Mouse (Mus musculus) spleen, adult 12 weeks (tissue): ENCODE data around the gene Nmur1.

ENCODE experiments used
- DNase-seq: peaks from one replicate; pipeline ENCODE4 v3.0.0; 2022; ENCODE audit warnings: low spot score

Gene Nmur1

GRCm38 (mm10) chr1:86409476-86409875 is 16.6 kb downstream of the Nmur1 start:
- no peak for DNase-seq

- no peak for DNase-seq
These were observed 17.5 kb downstream of the Nmur1 start for GRCm38 (mm10) chr1:86408515-86408914.

GRCm38 (mm10) chr1:86406914-86407313 is 19.1 kb downstream of the Nmur1 start:
- no peak for DNase-seq

GRCm38 (mm10) chr1:86406313-86406712 is 19.7 kb downstream of the Nmur1 start:
- no peak for DNase-seq

GRCm38 (mm10) chr1:86404834-86405233 is 21.2 kb downstream of the Nmur1 start:
- no peak for DNase-seq

GRCm38 (mm10) chr1:86400096-86400754 is 25.8 kb downstream of the Nmur1 start:
- DNase-seq = no peak

GRCm38 (mm10) chr1:86399322-86399721 is 26.7 kb downstream of the Nmur1 start:
- DNase-seq = no peak

GRCm38 (mm10) chr1:86398222-86398621 is 27.8 kb downstream of the Nmur1 start:
- DNase-seq = no peak

- no peak for DNase-seq
These were observed 28.4 kb downstream of the Nmur1 start for GRCm38 (mm10) chr1:86397621-86398020.

GRCm38 (mm10) chr1:86395897-86396296 is 30.1 kb downstream of the Nmur1 start:
- DNase-seq = no peak

- DNase-seq = no peak
These were observed 31.8 kb downstream of the Nmur1 start for GRCm38 (mm10) chr1:86394246-86394645.

- DNase-seq = no peak
These were observed 32.8 kb downstream of the Nmur1 start for GRCm38 (mm10) chr1:86393219-86393618.

GRCm38 (mm10) chr1:86391425-86391824 is 34.6 kb downstream of the Nmur1 start:
- DNase-seq = no peak

GRCm38 (mm10) chr1:86389230-86389629 is 36.8 kb downstream of the Nmur1 start:
- peak; percentile 60 for DNase-seq

- DNase-seq = no peak
These were observed 45.0 kb downstream of the Nmur1 start for GRCm38 (mm10) chr1:86381027-86381426.

GRCm38 (mm10) chr1:86379161-86379569 is 46.9 kb downstream of the Nmur1 start:
- DNase-seq = no peak

GRCm38 (mm10) chr1:86378662-86379061 is 47.4 kb downstream of the Nmur1 start:
- DNase-seq = no peak

- DNase-seq = no peak
These were observed 49.7 kb downstream of the Nmur1 start for GRCm38 (mm10) chr1:86376354-86376753.

- no peak for DNase-seq
These were observed 54.0 kb downstream of the Nmur1 start for GRCm38 (mm10) chr1:86371997-86372396.

GRCm38 (mm10) chr1:86368086-86368485 is 57.9 kb downstream of the Nmur1 start:
- no peak for DNase-seq

- DNase-seq = no peak
These were observed 62.4 kb downstream of the Nmur1 start for GRCm38 (mm10) chr1:86363671-86364070.

- DNase-seq = no peak
These were observed 64.0 kb downstream of the Nmur1 start for GRCm38 (mm10) chr1:86361852-86362615.

- no peak for DNase-seq
These were observed 65.6 kb downstream of the Nmur1 start for GRCm38 (mm10) chr1:86360441-86360840.

GRCm38 (mm10) chr1:86359798-86360179 is 66.2 kb downstream of the Nmur1 start:
- no peak for DNase-seq
